Mouse (Mus musculus) midbrain, embryonic 11.5 days (tissue): ENCODE data around the gene Svs1. TPM values are rescaled to one million over a fixed set of nuclear protein-coding genes. Genes with fewer than 3 reads are reported as not detected.
"Not testable (repeated sequence)": the region's sequence is repeated elsewhere in the genome, so short reads cannot be mapped to it uniquely, and the experiment has no call there.

Experiments used
- ATAC-seq: fragments of 200-750 bp; cut with Nextera tagmentation; 2 replicates; pipeline ENCODE4 v1.8.0; 2017; ENCODE audit warnings: moderate TSS enrichment, moderate library complexity; ENCODE audit not compliant: low FRiP score
- DNase-seq: peaks from one replicate; pipeline ENCODE4 v3.0.0; 2015; ENCODE audit warnings: low spot score; ENCODE audit errors: missing footprints
- H3K27ac ChIP-seq: fragments of 300-500 bp; sonication (generic); 2 replicates; pipeline ENCODE4 v1.5.1; 2014; ENCODE audit warnings: low read depth, low read length
- H3K27me3 ChIP-seq: fragments of 300-500 bp; sonication (generic); 2 replicates; pipeline ENCODE4 v1.6.1; 2014; ENCODE audit warnings: mild to moderate bottlenecking, low read length, moderate library complexity, mixed read lengths; ENCODE audit not compliant: control insufficient read depth, insufficient read depth
- H3K36me3 ChIP-seq: fragments of 300-500 bp; sonication (generic); 2 replicates; pipeline ENCODE4 v1.6.1; 2014; ENCODE audit warnings: mild to moderate bottlenecking, low read length, moderate library complexity, mixed read lengths; ENCODE audit not compliant: control insufficient read depth, insufficient read depth
- H3K4me1 ChIP-seq: fragments of 300-500 bp; sonication (generic); 2 replicates; pipeline ENCODE4 v1.6.1; 2014; ENCODE audit warnings: low read length; ENCODE audit not compliant: control insufficient read depth, insufficient read depth
- H3K4me2 ChIP-seq: fragments of 300-500 bp; sonication (generic); 2 replicates; pipeline ENCODE4 v1.6.1; 2014; ENCODE audit warnings: mild to moderate bottlenecking, moderate library complexity
- H3K4me3 ChIP-seq: fragments of 300-500 bp; sonication (generic); 2 replicates; pipeline ENCODE4 v1.5.1; 2014; ENCODE audit warnings: low read depth, low read length
- H3K9ac ChIP-seq: fragments of 300-500 bp; sonication (generic); 2 replicates; pipeline ENCODE4 v1.6.1; 2014; ENCODE audit warnings: low read length
- H3K9me3 ChIP-seq: fragments of 300-500 bp; sonication (generic); 2 replicates; pipeline ENCODE4 v1.6.1; 2016; ENCODE audit warnings: low read length; ENCODE audit not compliant: control insufficient read depth
- WGBS: fragments of 180-500 bp; shearing (Covaris S2); extraction: QIAGEN DNeasy Blood & Tissue Kit; methylation state at CpG from one replicate; pipeline ENCODE4 v1.1.7; 2014; 5-methylcytosine and 5-hydroxymethylcytosine counted together
- polyA plus RNA-seq: library from polyadenylated mRNA; unstranded; fragments of >200 nt; fragmentation: Nextera tagmentation; extraction: Ambion mirVana; gene quantifications from 2 replicates; pipeline ENCODE4 v1.2.1, GENCODE M21; 2014

Gene Svs1
- polyA plus RNA-seq, 1 experiment from 2014 or later = not detected

DNA sequence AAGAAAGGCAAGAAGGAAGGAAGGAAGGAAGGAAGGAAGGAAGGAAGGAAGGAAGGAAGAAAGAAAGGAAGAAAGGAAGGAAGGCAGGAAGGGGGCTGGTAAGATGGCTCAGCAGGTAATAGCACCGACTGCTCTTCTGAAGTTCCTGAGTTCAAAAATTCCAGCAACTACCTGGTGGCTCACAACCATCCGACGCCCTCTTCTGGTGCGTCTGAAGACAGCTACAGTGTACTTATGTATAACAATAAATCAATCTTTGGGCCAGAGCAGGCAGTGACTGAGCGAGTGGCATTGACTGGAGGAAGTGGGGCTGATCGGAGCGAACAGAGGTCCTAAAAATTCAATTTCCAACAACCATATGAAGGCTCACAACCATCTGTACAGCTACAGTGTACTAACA, 27.5 kb upstream of the Svs1 start:
- not testable (repeated sequence) for H3K4me3 ChIP-seq, H3K4me1 ChIP-seq, H3K27me3 ChIP-seq, H3K36me3 ChIP-seq, H3K27ac ChIP-seq, H3K4me2 ChIP-seq, ATAC-seq, H3K9ac ChIP-seq, H3K9me3 ChIP-seq, DNase-seq
- 30% methylated on average over 7 of the region's 7 CpGs for WGBS

DNA sequence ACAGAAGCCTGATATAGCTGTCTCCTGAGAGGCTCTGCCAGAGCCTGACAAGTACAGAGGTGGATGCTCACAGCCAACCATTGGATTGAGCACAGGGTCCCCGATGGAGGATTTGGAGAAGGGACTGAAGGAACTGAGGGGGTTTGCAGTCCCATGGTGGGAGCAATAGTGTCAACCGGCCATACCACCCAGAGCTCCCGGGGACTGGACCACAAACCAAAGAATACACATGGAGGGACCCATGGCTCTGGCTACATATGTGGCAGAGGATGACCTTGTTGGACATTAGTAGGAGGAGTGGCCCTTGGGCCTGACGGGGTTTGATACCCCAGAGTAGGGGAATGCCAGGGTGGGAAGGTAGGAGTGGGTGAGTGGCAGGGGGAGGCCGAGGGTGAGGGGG, 20.0 kb upstream of the Svs1 start:
- 89% methylated on average over 5 of the region's 5 CpGs for WGBS
- not testable (repeated sequence) for H3K4me3 ChIP-seq, H3K9me3 ChIP-seq, H3K27ac ChIP-seq, H3K9ac ChIP-seq, H3K27me3 ChIP-seq, DNase-seq, H3K4me1 ChIP-seq, H3K36me3 ChIP-seq, ATAC-seq, H3K4me2 ChIP-seq

DNA sequence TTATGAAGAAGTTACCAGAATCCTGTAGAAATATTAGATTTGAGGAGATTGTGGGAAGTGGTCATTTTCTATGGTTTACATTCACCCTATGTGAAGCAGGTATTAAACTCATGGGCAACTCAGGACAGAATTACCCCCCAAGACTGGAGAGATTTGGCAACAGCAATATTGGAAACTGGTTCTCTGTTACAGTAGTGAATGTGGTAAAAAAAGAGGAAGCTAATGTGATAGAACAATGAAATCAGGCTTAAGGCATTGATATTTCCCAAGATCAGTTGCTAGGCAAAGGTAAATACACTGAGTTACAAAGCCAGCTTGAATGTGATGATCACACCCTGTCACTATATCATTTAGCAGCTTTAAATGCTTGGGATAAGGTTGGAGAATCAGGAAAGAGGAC, 18.8 kb upstream of the Svs1 start:
- ATAC-seq (no peak), DNase-seq (no peak)
- Histone ChIP-seq H3K4me1 (no peaks in the 10 kb centered on the region), H3K27ac (no peak overlapping the region), H3K9ac (no peak overlapping the region), H3K9me3 (no peaks in the 10 kb centered on the region), H3K4me2 (no peak overlapping the region), H3K27me3 (no peaks in the 10 kb centered on the region), H3K4me3 (no peak overlapping the region), H3K36me3 (no peaks in the 10 kb centered on the region)

DNA sequence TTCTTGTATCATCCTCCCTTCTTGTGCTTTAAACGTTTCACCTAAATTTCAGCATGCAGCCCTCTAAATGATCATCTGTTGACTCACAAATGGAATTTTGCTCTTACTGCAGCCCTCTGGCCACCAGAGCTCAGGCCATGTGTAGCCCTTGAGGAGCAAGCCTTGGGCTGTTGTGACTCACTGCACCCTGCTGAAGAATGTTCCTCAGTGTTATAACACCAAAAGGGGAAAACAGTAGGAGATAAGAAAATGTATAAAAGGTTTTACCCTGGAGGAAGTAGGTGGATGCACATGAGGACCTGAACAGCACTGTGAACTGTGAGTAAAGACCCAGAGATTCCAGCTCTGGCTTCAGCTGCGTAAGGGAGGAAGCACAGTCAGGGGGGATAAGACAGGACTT, 12.0 kb upstream of the Svs1 start, which contains the start of gene Doxl2:
Gene Doxl2, plus strand, starts transcription at position 301 of the 400 bp plus-strand sequence.
- H3K9me3 ChIP-seq = no peaks in the 10 kb centered on the region
- no peaks in the 10 kb centered on the region for H3K36me3 ChIP-seq
- H3K27me3 ChIP-seq = no peaks in the 10 kb centered on the region
- H3K4me2 ChIP-seq = no peak within 1 kb of the TSS
- no peaks in the 10 kb centered on the region for H3K4me1 ChIP-seq
- no peak within 1 kb of the TSS for H3K4me3 ChIP-seq
- no peak within 1 kb of the TSS for H3K27ac ChIP-seq
- 89% methylated on average over 2 of the region's 2 CpGs for WGBS
- H3K9ac ChIP-seq = no peak within 1 kb of the TSS
- DNase-seq (no peak), ATAC-seq (no peak)

DNA sequence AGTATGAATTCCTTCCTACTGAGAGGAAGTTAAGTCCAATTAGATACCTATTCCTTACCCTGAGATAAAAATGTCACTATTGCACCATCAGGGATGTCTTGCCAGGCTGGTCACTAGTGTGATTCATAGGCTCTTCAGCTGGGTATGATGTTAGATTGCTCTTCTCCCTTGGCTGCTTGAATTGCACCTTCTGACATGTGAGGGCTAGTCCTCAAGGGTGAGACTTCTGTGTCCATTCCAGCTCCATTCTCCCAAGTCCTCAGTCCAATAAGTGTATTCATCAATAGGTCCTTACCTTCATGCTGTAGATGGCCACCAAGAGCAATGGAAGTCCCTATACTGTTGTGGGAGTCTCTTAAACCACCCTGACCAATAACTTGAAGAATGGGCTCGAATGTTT, 7.0 kb upstream of the Svs1 start:
- no peak for ATAC-seq
- WGBS = 69% methylated on average over 1 of the region's 1 CpGs
- Histone ChIP-seq H3K9me3 (no peaks in the 10 kb centered on the region), H3K4me1 (no peaks in the 10 kb centered on the region), H3K27me3 (no peaks in the 10 kb centered on the region), H3K9ac (no peak overlapping the region), H3K4me3 (no peak overlapping the region), H3K36me3 (no peaks in the 10 kb centered on the region), H3K4me2 (no peak overlapping the region), H3K27ac (no peak overlapping the region)
- no peak for DNase-seq

DNA sequence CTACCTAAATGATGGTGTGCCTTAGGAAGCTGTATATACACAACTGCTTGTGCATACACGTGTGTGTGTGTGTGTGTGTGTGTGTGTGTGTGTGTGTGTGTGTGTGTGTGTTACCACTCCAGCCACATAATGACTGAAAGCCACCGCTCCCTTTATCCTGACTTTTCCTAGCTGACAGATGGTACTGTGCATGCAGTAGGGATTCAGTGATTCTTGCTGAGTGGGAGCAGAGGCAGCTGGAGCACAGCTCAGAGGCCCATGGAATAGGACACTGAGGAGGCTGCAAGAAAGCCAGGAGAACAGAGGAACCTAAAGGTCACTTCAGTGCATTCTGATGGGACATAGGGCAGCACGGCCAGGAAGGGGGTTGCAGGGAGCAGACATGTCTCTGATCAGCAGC, 4.4 kb upstream of the Svs1 start:
- WGBS = 69% methylated on average over 3 of the region's 3 CpGs
- Histone ChIP-seq H3K9me3 (no peaks in the 10 kb centered on the region), H3K27ac (no peak overlapping the region), H3K36me3 (no peaks in the 10 kb centered on the region), H3K27me3 (no peaks in the 10 kb centered on the region), H3K4me2 (no peak overlapping the region), H3K9ac (no peak overlapping the region), H3K4me1 (no peaks in the 10 kb centered on the region), H3K4me3 (no peak overlapping the region)
- DNase-seq (no peak), ATAC-seq (no peak)

DNA sequence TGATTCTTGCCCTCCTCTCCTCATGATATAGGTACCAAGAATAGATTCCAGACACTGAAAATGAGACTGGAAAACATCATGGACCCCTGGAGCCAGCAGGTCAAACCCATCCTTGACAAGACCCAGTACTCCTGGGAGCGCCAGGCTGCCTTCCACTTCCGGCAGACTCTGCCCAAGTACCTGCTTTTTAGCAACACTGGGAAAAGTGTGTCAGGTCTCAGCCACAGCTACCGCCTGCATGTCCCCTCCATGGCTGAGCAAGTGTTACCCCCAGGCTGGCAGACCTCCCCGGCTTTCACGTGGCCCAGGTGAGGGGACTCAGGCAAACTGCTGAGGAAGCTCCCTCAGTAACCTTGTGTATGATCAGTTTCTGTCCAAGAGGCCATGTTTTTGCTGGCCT, 3.3 kb downstream of the Svs1 start:
- H3K4me2 ChIP-seq = no peak overlapping the region
- no peak overlapping the region for H3K9ac ChIP-seq
- H3K4me1 ChIP-seq = no peaks in the 10 kb centered on the region
- ATAC-seq = no peak
- no peaks in the 10 kb centered on the region for H3K27me3 ChIP-seq
- WGBS = 85% methylated on average over 5 of the region's 5 CpGs
- no peak for DNase-seq
- H3K4me3 ChIP-seq = no peak overlapping the region
- no peaks in the 10 kb centered on the region for H3K36me3 ChIP-seq
- no peaks in the 10 kb centered on the region for H3K9me3 ChIP-seq
- no peak overlapping the region for H3K27ac ChIP-seq

DNA sequence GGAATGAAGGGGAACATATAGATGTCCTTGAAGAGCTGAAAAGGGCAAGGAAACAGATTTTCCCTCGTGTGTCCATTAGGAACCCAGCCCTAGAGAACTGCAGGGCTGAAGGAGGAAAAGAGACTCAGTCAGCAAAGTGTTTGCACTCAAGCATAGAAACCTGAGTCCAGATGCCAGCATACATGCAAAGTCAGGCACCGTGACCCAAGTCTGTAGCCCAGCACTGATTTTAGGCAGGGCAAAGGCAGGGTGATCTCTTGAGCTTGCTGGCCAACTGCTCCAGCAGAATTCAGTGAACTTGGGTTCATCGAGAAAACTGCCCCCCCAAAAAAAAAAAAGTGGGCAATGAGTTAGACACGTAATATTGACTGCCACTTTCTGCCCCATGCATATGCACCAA, 5.3 kb downstream of the Svs1 start:
- H3K4me3 ChIP-seq = no peak overlapping the region
- DNase-seq (no peak), ATAC-seq (no peak)
- no peak overlapping the region for H3K27ac ChIP-seq
- H3K9ac ChIP-seq = no peak overlapping the region
- no peak overlapping the region for H3K4me2 ChIP-seq
- 83% methylated on average over 4 of the region's 4 CpGs for WGBS
- H3K4me1 ChIP-seq = no peaks in the 10 kb centered on the region
- no peaks in the 10 kb centered on the region for H3K27me3 ChIP-seq
- H3K36me3 ChIP-seq = no peaks in the 10 kb centered on the region
- H3K9me3 ChIP-seq = no peaks in the 10 kb centered on the region

DNA sequence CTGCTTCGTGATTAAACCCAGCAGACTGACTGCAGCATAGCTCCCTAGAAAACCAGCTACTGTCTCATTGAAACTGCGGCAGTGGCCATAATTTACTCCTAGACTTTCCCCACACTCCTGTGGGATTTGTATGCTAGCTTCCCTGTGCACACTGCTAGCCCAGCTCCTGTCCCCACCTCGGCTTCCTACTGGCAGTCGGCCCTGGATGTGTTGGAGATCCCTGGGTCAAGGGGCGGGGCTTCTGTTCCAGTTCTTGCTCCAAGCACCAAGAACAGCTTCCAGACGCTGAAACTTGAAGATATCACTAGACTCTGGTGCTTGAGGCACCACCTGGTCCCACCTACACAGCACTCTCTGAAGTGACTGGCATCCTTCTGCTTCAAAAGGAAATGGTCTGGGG, 11.5 kb downstream of the Svs1 start:
- no peak overlapping the region for H3K27ac ChIP-seq
- no peak for ATAC-seq

DNA sequence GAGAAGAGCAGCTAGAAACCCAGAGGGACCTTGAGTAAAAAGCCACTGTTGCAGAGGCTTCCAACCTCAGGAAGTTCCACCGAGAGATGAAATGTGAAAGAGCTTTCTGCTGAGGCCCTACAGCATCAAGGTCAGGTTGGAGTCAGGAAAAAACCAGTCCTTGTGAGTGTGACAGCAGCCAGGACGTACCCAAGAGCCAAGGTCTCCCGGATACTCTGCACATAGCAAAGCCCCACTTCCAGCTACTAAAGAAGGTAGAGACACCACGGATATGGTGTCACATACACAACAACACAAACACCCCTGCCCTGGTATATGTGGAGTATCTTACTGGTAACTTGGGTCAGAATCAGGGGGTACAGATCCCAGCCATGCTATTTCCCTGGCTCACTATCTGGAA, 12.1 kb downstream of the Svs1 start:
- Histone ChIP-seq H3K9ac (no peak overlapping the region), H3K27ac (no peak overlapping the region), H3K9me3 (no peaks in the 10 kb centered on the region), H3K4me3 (no peak overlapping the region), H3K4me1 (no peaks in the 10 kb centered on the region), H3K4me2 (no peak overlapping the region), H3K36me3 (no peaks in the 10 kb centered on the region), H3K27me3 (no peaks in the 10 kb centered on the region)
- DNase-seq (no peak), ATAC-seq (no peak)
- 93% methylated on average over 4 of the region's 4 CpGs for WGBS

More for the DNA sequence above, 11.5 kb downstream of the Svs1 start:
- DNase-seq = no peak
- Histone ChIP-seq H3K36me3 (no peaks in the 10 kb centered on the region), H3K4me3 (no peak overlapping the region), H3K4me1 (no peaks in the 10 kb centered on the region), H3K9me3 (no peaks in the 10 kb centered on the region), H3K4me2 (no peak overlapping the region), H3K27me3 (no peaks in the 10 kb centered on the region), H3K9ac (no peak overlapping the region)
- 73% methylated on average over 6 of the region's 6 CpGs for WGBS
